In the genomic region with DNA sequence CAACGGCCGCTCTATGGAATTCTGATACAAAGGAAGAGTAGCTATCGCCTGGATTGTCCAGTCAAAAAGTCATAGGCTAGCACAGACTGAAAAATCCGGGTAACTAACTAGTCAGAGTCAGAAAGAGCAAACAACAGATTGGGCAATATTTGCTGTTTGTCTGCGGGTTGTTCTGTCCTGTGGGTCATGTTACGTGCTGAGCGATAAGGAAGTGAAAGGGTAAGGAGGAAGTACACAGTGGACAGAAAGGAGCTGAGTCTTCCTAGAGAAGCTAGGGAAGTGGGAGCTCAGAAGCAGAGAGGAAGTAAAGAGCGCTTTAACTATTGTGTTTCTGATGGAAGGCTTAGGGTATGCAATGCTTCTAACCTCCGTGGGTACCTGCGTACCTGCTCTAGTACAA, we compare ENCODE assay signal across 10 mouse cellular contexts. TPM values are rescaled to one million over a fixed set of nuclear protein-coding genes. Genes with fewer than 3 reads are reported as not detected.
DNase-seq lines count a peak whose midpoint lies in the region; ATAC-seq and TF ChIP-seq lines count a peak whose summit lies in the region.
"Had no signal": no experiment of that assay in that cellular context is flagged by ENCODE, and none has a peak within 500 bp of the region (broad histone marks: within the 10 kb centered on the region; RNA-seq: fewer than 3 reads in every experiment).

No protein-coding gene starts in this region.

- no peak for TF ChIP-seq CTCF in liver, postnatal 0 days (IDR thresholded peaks at IDR 0.05; ENCODE audit: low read depth)

- no peak overlapping the region for H3K9ac ChIP-seq in liver, postnatal 0 days (replicated peaks)
- H3K9ac ChIP-seq in stomach, embryonic 16.5 days (ENCODE audit: low read length) = no peak overlapping the region
- no peak overlapping the region for H3K9ac ChIP-seq in hindbrain, embryonic 14.5 days

- no peaks in the 10 kb centered on the region for H3K27me3 ChIP-seq in liver, postnatal 0 days (ENCODE audit: insufficient read depth, low read length)
- no peaks in the 10 kb centered on the region for H3K27me3 ChIP-seq in stomach, embryonic 16.5 days (ENCODE audit: control insufficient read depth, insufficient read depth, low read length)
- H3K27me3 ChIP-seq in hindbrain, embryonic 14.5 days (ENCODE audit: control insufficient read depth, insufficient read depth, low read length) = no peaks in the 10 kb centered on the region

- H3K36me3 ChIP-seq in liver, postnatal 0 days (replicated peaks; ENCODE audit: insufficient read depth, low read length) = no peaks in the 10 kb centered on the region
- no peaks in the 10 kb centered on the region for H3K36me3 ChIP-seq in stomach, embryonic 16.5 days (ENCODE audit: control insufficient read depth, insufficient read depth, low read length)
- H3K36me3 ChIP-seq in hindbrain, embryonic 14.5 days (replicated peaks; ENCODE audit: control insufficient read depth, insufficient read depth) = no peaks in the 10 kb centered on the region

- H3K9me3 ChIP-seq in liver, postnatal 0 days (ENCODE audit: low read length) = no peaks in the 10 kb centered on the region
- H3K9me3 ChIP-seq in stomach, embryonic 16.5 days (replicated peaks; ENCODE audit: control insufficient read depth, low read length) = no peaks in the 10 kb centered on the region
- H3K9me3 ChIP-seq in hindbrain, embryonic 14.5 days (ENCODE audit: control insufficient read depth, low read length) = no peaks in the 10 kb centered on the region

- H3K4me3 ChIP-seq in liver, postnatal 0 days (ENCODE audit: low read depth, low read length) = no peak overlapping the region
- no peak overlapping the region for H3K4me3 ChIP-seq in stomach, embryonic 16.5 days (replicated peaks; ENCODE audit: low read length)
- no peak overlapping the region for H3K4me3 ChIP-seq in hindbrain, embryonic 14.5 days (replicated peaks; ENCODE audit: low read length)

- H3K27ac ChIP-seq in liver, postnatal 0 days (ENCODE audit: low read depth) = peak overlapping the region; percentile 95
- peak overlapping the region; percentile 36; the same call in 1 of the 2 replicates for H3K27ac ChIP-seq in stomach, embryonic 16.5 days (ENCODE audit: low read length)
- no peak overlapping the region for H3K27ac ChIP-seq in hindbrain, embryonic 14.5 days

- peaks cover 40% of the 10 kb centered on the region for H3K4me1 ChIP-seq in liver, postnatal 0 days (ENCODE audit: insufficient read depth)
- peaks cover 6% of the 10 kb centered on the region; the same call in 1 of the 2 replicates for H3K4me1 ChIP-seq in stomach, embryonic 16.5 days (ENCODE audit: control insufficient read depth, insufficient read depth, low read length)
- no peaks in the 10 kb centered on the region for H3K4me1 ChIP-seq in hindbrain, embryonic 14.5 days (replicated peaks; ENCODE audit: control insufficient read depth, insufficient read depth, low read length)

- WGBS in liver, postnatal 0 days (ENCODE audit: insufficient replicate concordance) = 18% methylated on average over 10 of the region's 10 CpGs
- 56% methylated on average over 10 of the region's 10 CpGs for WGBS in stomach, embryonic 16.5 days
- WGBS in hindbrain, embryonic 14.5 days = 87% methylated on average over 10 of the region's 10 CpGs

- TF ChIP-seq EP300 in liver, postnatal 0 days (IDR thresholded peaks at IDR 0.05; ENCODE audit: low read depth) = peak; percentile 92

- H3K4me2 ChIP-seq in liver, postnatal 0 days (ENCODE audit: low read depth, low read length) = peak overlapping the region; percentile 20
- no peak overlapping the region for H3K4me2 ChIP-seq in stomach, embryonic 16.5 days (ENCODE audit: low read depth, low read length)
- H3K4me2 ChIP-seq in hindbrain, embryonic 14.5 days (replicated peaks) = no peak overlapping the region

- DNase-seq in spleen, postnatal 36 days (ENCODE audit: low spot score in 2 of 2) = peak; percentile 57 to 62
- no peak for DNase-seq in spleen, adult 12 weeks (ENCODE audit: low spot score)
- DNase-seq in brain, adult 2 months (ENCODE audit: low read depth, low spot score) = peak; percentile 48
- peak; percentile 44 for DNase-seq in liver, postnatal 0 days
- DNase-seq in adrenal gland, postnatal 14 days = no peak
- no peak for DNase-seq in hindbrain, embryonic 14.5 days (ENCODE audit: low spot score)
- DNase-seq in cerebellum, adult 11 months = no peak
- DNase-seq: cerebellum, adult 2 months; kidney, postnatal 25 days had no signal

- ATAC-seq in liver, postnatal 0 days = peak; percentile 85
- ATAC-seq in stomach, embryonic 16.5 days (ENCODE audit: insufficient read depth, low FRiP score) = peak; percentile 84; the same call in 1 of the 2 replicates
- ATAC-seq in hindbrain, embryonic 14.5 days (ENCODE audit: low FRiP score) = no peak

RNA-seq across cellular contexts. Expression of a gene that starts 38.8 kb away (rescaled TPM):
- 22.3 and 28.3 TPM in 2 replicates for polyA plus RNA-seq in liver, postnatal 0 days (2015; fragmentation: Nextera tagmentation; extraction: Ambion mirVana)
- 51.0 and 54.8 TPM in 2 replicates for polyA plus RNA-seq in stomach, embryonic 16.5 days (2015; fragmentation: Nextera tagmentation; extraction: Ambion mirVana)
- total RNA-seq in adrenal gland, postnatal 14 days (2021) = 53.0 and 63.1 TPM in 2 replicates
- 27.8 and 30.9 TPM in 2 replicates for polyA plus RNA-seq in hindbrain, embryonic 14.5 days (2014; fragmentation: Nextera tagmentation; extraction: Ambion mirVana)

Comparison
In these comparisons a context has a peak if more than half of its experiments do, and no peak if none do; other contexts are left out.
1. DNase-seq: peak in spleen, postnatal 36 days (2 of 2), brain, adult 2 months (single experiment) and liver, postnatal 0 days (single experiment); none in spleen, adult 12 weeks (single experiment), adrenal gland, postnatal 14 days (single experiment), hindbrain, embryonic 14.5 days (single experiment) and cerebellum, adult 11 months (single experiment).